Mouse (Mus musculus): ENCODE results near the gene Tmem253. TPM values are rescaled to one million over a fixed set of nuclear protein-coding genes. Genes with fewer than 3 reads are reported as not detected.

Tmem253 gene
- polyA plus RNA-seq, 1 experiment from 2014 or later: 0.66 TPM

DNA sequence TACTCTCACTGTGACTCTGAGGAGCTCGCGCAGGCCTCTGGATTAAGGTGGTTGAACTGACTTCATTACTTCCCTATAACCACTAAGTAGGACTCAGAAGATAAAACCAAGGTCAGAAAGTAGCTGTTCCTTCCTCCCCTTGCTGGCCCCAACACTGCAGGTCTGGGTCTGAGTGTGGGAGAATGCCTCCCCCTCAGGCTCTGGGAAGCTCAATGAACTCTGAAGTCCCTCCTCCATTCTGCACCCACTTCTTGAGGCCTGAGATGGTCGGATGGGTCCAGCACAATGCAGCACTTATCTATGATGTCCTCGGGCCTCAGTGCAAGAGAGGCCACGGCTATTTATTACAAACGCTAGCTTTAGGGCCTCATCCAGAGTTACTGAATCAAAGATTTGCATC is 9.8 kb upstream of the Tmem253 start:
- Histone ChIP-seq H3K4me1 (ENCODE audit: insufficient read depth, low read depth, low read length) (peaks cover 3% of the 10 kb centered on the region; the same call in 1 of the 2 replicates), H3K4me2 (replicated peaks; ENCODE audit: low read depth, low read length) (no peak overlapping the region), H3K4me3 (ENCODE audit: low read depth, low read length) (no peak overlapping the region), H3K27me3 (replicated peaks; ENCODE audit: insufficient read depth, low read length) (no peaks in the 10 kb centered on the region), H3K27ac (ENCODE audit: low read length) (no peak overlapping the region), H3K9me3 (ENCODE audit: low read length) (no peaks in the 10 kb centered on the region), H3K36me3 (ENCODE audit: insufficient read depth, low read length) (peaks cover 30% of the 10 kb centered on the region), H3K9ac (replicated peaks; ENCODE audit: low read depth) (no peak overlapping the region)
- TF ChIP-seq CTCF (IDR thresholded peaks at IDR 0.05) (no peak), EP300 (IDR thresholded peaks at IDR 0.05) (no peak)
- ATAC-seq (no peak), DNase-seq (ENCODE audit: low spot score) (no peak)
- WGBS: 78% methylated on average over 6 of the region's 6 CpGs

DNA sequence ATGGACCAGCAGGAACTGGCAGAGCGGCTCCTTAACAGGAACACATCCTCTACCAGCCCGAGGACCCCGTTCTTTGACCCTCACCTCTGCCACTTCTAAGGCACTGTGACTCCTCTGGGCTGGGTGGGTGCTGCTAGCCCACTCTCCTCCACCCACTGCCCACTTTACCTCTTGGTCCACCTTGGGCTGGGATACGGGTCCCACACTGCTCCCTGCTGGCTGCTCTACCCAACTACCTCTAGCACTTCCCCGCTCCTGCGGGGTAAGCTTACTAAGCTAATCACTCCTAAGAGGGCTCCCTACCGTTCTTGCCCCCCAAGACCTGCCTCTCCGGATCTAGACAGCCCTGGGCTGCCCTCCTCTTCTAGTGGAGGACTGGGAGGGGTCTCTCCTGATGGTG is 9.2 kb upstream of the Tmem253 start:
- Histone ChIP-seq H3K36me3 (ENCODE audit: insufficient read depth, low read length) (peaks cover 30% of the 10 kb centered on the region), H3K4me1 (ENCODE audit: insufficient read depth, low read depth, low read length) (peaks cover 3% of the 10 kb centered on the region; the same call in 1 of the 2 replicates), H3K4me2 (replicated peaks; ENCODE audit: low read depth, low read length) (no peak overlapping the region), H3K27ac (ENCODE audit: low read length) (no peak overlapping the region), H3K27me3 (replicated peaks; ENCODE audit: insufficient read depth, low read length) (no peaks in the 10 kb centered on the region), H3K9me3 (ENCODE audit: low read length) (no peaks in the 10 kb centered on the region), H3K9ac (replicated peaks; ENCODE audit: low read depth) (no peak overlapping the region), H3K4me3 (ENCODE audit: low read depth, low read length) (no peak overlapping the region)
- no peak for DNase-seq (ENCODE audit: low spot score)
- no peak for ATAC-seq
- 67% methylated on average over 8 of the region's 8 CpGs for WGBS
- TF ChIP-seq EP300 (IDR thresholded peaks at IDR 0.05) (no peak), CTCF (IDR thresholded peaks at IDR 0.05) (peak; percentile 51)

DNA sequence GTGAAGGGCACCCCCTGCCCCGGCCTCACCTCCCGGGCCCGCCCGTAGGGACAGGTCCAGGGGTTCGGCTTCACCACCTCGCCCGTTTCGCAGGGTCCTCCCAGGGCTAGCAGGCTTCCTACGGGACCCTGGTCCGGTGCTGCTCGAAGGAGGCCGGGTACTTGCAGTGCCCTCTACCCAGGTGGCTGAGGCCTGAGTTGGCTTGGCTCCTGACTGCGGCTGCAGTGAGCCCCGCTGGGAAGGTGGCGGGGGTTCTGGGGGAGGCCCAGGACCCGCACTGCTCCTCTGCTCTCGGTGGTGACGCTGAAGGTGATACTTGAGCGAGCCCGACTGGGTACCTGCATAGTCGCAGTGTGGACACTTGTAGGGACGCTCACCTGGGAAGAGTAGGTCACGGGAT is 8.7 kb upstream of the Tmem253 start:
- 92% methylated on average over 23 of the region's 23 CpGs for WGBS

DNA sequence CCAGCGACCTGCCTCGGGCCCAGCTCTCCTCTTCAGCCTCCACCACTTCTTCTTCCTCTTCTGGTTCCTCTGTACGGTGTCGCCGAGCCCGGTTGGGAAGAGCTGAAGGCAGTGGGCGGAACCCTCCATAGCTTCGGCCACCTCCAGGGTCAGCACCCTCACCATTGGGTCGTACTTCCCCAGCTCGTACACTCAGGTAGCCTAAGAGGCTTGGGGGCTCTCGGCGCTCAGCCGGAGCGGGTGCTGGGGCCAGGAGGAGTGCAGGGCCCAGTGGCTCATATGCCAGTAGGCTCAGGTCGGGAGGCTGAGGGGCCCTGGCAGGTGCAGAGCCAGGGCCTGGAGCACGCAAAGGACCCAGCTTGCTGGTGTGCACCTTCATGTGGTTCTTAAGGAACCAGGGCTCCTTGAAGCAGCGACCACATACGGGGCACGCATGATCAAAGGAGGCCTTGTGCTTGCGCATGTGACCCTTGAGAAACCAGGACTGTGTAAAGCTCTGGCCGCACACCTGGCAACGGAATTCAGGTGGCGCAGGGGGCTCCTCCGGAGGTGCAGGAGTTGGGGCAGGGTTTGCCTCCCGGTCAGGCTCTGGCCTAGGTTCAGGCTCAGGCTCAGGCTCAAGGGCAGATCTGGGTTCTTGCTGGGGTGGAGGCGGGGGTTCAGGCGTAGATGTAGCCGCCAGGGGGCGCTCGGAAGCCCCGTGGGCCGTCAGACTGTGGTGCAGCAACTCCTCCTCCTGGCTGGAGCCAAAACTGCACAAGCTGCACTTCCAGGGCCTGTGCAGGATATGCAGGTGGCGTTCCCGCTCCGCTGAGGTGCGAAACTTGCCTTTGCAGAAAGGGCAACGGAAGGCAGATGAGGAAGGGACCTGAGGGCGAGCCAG is 6.9 kb upstream of the Tmem253 start:
- Histone ChIP-seq H3K4me3 (ENCODE audit: low read depth, low read length) (no peak overlapping the region), H3K27me3 (replicated peaks; ENCODE audit: insufficient read depth, low read length) (no peaks in the 10 kb centered on the region), H3K4me1 (ENCODE audit: insufficient read depth, low read depth, low read length) (peaks cover 3% of the 10 kb centered on the region; the same call in 1 of the 2 replicates), H3K9ac (replicated peaks; ENCODE audit: low read depth) (no peak overlapping the region), H3K27ac (ENCODE audit: low read length) (no peak overlapping the region), H3K4me2 (replicated peaks; ENCODE audit: low read depth, low read length) (no peak overlapping the region), H3K36me3 (ENCODE audit: insufficient read depth, low read length) (peaks cover 22% of the 10 kb centered on the region), H3K9me3 (ENCODE audit: low read length) (no peaks in the 10 kb centered on the region)
- TF ChIP-seq CTCF (IDR thresholded peaks at IDR 0.05): peak; percentile 100
- TF ChIP-seq EP300 (IDR thresholded peaks at IDR 0.05): no peak
- DNase-seq (ENCODE audit: low spot score) (peak; percentile 92), ATAC-seq (peak; percentile 85)
- 50% methylated on average over 38 of the region's 38 CpGs for WGBS

More for the DNA sequence above, 8.7 kb upstream of the Tmem253 start:
- Histone ChIP-seq H3K9ac (replicated peaks; ENCODE audit: low read depth) (no peak overlapping the region), H3K4me2 (replicated peaks; ENCODE audit: low read depth, low read length) (no peak overlapping the region), H3K4me1 (ENCODE audit: insufficient read depth, low read depth, low read length) (peaks cover 3% of the 10 kb centered on the region; the same call in 1 of the 2 replicates), H3K9me3 (ENCODE audit: low read length) (no peaks in the 10 kb centered on the region), H3K27ac (ENCODE audit: low read length) (no peak overlapping the region), H3K27me3 (replicated peaks; ENCODE audit: insufficient read depth, low read length) (no peaks in the 10 kb centered on the region), H3K36me3 (ENCODE audit: insufficient read depth, low read length) (peaks cover 30% of the 10 kb centered on the region), H3K4me3 (ENCODE audit: low read depth, low read length) (no peak overlapping the region)
- TF ChIP-seq CTCF (IDR thresholded peaks at IDR 0.05) (no peak), EP300 (IDR thresholded peaks at IDR 0.05) (no peak)
- ATAC-seq (no peak), DNase-seq (ENCODE audit: low spot score) (no peak)

DNA sequence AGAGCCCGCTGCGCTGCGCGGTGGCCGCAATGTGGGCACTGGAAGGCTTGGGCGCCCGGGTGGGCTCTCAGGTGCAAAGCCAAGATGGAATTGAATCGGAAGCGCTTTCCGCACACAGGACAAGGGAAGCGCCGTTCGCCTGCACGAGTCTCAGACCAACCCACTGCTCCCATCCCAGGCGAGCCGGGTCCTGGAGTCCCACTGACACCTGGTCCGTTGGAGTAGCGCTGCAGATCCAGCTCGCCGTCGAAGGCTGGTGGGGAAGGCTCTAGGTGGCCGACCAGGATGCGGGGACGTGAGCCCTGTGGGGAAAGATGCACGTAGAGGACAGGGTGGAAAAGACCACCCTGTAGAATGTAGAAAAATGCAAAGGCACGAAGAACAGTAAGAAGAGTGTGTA is 6.1 kb upstream of the Tmem253 start:
- Histone ChIP-seq H3K4me1 (ENCODE audit: insufficient read depth, low read depth, low read length) (peaks cover 3% of the 10 kb centered on the region; the same call in 1 of the 2 replicates), H3K9ac (replicated peaks; ENCODE audit: low read depth) (no peak overlapping the region), H3K27ac (ENCODE audit: low read length) (no peak overlapping the region), H3K36me3 (ENCODE audit: insufficient read depth, low read length) (peaks cover 20% of the 10 kb centered on the region), H3K9me3 (ENCODE audit: low read length) (no peaks in the 10 kb centered on the region), H3K4me3 (ENCODE audit: low read depth, low read length) (no peak overlapping the region), H3K27me3 (replicated peaks; ENCODE audit: insufficient read depth, low read length) (no peaks in the 10 kb centered on the region), H3K4me2 (replicated peaks; ENCODE audit: low read depth, low read length) (no peak overlapping the region)
- no peak for DNase-seq (ENCODE audit: low spot score)
- 69% methylated on average over 26 of the region's 26 CpGs for whole genome bisulfite sequencing
- ATAC-seq: no peak
- TF ChIP-seq EP300 (IDR thresholded peaks at IDR 0.05) (no peak), CTCF (IDR thresholded peaks at IDR 0.05) (no peak)

DNA sequence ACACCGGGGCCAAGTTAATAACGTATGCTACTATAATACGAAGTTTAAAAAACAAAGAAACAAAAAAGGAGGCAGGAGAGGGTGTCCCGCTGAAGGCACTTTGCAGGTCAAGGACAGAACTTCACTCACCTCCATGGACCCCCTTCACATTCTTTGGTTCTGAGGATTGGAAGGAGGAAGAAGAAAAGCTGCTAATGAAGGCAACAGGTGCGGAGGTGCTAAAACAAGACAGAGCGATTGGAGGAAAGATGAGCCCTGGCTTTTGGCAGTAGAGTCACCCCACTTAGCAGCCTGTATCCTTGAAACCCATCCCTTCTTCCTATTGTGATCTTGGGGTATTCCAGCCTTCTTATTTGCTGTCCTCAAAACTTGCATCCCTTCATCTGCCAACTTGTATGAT is 5.6 kb upstream of the Tmem253 start:
- H3K27me3 ChIP-seq (replicated peaks; ENCODE audit: insufficient read depth, low read length): no peaks in the 10 kb centered on the region
- ATAC-seq: no peak
- WGBS: 82% methylated on average over 6 of the region's 6 CpGs
- H3K9ac ChIP-seq (replicated peaks; ENCODE audit: low read depth): no peak overlapping the region
- no peak overlapping the region for H3K4me3 ChIP-seq (ENCODE audit: low read depth, low read length)
- no peak overlapping the region for H3K27ac ChIP-seq (ENCODE audit: low read length)
- no peak for DNase-seq (ENCODE audit: low spot score)
- TF ChIP-seq EP300 (IDR thresholded peaks at IDR 0.05): no peak
- no peak for TF ChIP-seq CTCF (IDR thresholded peaks at IDR 0.05)
- no peaks in the 10 kb centered on the region for H3K9me3 ChIP-seq (ENCODE audit: low read length)
- peaks cover 15% of the 10 kb centered on the region; the same call in 1 of the 2 replicates for H3K36me3 ChIP-seq (ENCODE audit: insufficient read depth, low read length)
- H3K4me1 ChIP-seq (ENCODE audit: insufficient read depth, low read depth, low read length): peaks cover 3% of the 10 kb centered on the region; the same call in 1 of the 2 replicates
- H3K4me2 ChIP-seq (replicated peaks; ENCODE audit: low read depth, low read length): no peak overlapping the region
